Mouse (Mus musculus): ENCODE data around the gene Arsb.

Arsb gene

DNA sequence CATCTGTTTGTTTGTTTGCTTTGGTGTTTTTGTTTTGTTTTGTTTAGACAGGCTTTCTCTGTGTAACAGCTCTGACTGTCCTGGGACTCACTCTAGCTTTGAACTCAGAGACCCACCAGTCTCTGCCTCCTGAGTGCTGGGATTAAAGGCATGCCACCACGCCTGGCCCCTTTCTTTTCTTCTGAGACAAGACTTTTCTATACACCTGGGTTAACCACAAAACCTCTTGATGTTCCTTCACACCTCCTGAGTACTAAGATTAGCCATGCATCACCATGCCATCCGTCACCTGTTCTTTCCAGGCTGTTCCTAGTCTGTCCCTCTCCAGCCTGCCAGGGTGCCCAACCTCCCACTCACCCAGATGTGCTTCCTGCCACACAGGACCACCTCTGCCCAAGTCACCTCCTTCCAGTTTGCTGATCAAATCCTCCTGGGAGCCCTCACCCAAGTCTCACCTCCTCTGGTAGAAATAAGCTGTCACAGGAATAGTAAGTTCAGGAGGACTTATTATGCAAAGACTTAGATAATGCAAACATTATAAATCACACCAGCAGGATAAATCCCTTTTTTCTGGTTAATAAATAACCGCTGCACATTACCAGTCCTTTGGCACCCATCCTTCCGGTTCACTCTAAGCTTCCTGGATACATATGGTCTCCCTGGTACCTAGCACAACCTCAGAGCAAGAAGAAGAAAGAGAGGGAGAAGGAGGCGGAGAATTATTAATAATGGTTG is 150.6 kb downstream of the Arsb start:
- DNase-seq (ENCODE audit: low spot score in 2 of 2) = no peak

DNA sequence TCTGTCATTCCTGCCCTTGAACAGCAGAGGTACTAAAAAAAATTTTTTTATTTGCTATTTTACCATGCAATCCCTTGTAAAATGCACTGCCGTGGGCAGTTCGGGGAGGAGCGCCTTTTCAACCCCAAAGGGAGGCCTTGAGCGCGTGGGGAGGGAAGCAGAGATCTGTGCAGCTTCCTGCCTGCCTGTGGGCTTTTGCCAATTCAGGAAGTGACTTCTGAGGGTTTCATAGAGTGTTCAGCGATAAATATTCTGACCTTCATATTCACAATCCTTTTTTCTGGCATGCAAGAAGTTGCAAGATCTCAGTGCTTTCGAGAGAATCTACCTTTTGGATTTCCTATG is 151.1 kb downstream of the Arsb start:
- DNase-seq (ENCODE audit: low spot score in 2 of 2) = no peak

DNA sequence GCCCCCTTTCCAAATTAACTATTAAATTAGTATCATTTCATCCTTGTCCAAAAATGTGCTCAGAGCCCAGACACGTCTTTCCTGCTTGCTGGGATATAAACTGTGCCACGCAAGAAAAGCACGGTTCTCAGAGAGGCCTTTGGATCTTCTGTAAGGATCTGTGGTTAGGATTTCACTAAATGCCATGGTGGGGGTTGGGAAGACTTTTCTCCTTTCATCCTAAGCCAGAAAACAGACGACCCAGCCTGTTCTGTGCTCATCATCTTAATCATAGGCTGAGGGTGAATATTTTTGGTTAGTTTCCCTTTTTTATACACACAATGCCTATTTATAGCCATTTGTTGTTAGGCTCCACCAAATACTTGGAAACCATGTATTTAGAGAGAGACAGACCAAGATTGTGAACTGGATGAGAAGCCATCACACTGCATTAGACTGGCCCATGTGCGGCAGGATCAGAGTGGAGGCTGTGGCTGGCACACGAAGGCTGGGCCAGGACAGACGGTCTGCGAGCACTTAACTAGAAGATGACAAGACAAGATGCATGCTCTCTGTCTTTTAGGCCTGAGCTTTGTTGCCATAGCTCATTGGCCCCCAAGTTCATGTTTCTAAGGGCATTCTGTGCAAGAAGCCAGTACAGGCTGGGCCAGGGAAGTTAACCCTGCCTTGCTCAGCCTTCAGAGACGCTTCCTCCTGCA is 153.5 kb downstream of the Arsb start:
- DNase-seq (ENCODE audit: low spot score in 2 of 2) = no peak

DNA sequence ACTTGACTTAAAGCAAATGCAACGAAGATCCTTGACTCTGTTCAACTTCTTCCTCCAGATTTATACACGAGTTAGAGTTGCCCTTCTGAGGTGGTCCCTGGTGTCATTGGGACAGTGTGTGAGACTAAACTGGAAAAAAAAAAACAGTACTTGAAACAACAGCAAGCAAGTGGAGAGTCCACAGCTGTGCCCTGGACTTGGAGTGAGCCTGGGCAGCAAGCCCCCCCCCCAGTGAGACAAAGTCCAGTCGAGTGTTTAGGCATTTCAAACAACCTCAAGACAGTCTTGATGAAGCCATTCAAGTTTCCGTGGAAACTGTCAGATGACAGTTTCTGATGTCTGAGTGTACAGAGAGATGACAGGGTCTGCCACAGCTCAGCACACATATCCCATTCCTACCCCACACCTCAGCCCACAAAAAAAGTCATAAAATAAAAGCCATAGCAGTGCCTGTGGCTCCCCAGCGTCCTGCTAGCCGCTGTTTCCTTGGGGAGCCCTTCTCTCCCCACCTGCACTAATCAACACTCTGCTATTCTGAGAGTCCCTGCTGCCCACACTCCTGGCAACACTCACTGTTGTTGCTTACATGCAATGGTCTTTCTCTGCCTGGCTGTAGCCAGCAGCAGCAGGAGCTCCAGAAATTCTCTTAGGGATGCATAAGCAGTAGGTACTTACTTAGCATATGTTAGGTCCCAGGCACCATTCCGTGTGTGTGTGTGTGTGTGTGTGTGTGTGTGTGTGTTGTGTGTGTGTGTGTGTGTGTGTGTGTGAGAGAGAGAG is 159.3 kb downstream of the Arsb start:
- DNase-seq (ENCODE audit: low spot score in 2 of 2) = no peak

DNA sequence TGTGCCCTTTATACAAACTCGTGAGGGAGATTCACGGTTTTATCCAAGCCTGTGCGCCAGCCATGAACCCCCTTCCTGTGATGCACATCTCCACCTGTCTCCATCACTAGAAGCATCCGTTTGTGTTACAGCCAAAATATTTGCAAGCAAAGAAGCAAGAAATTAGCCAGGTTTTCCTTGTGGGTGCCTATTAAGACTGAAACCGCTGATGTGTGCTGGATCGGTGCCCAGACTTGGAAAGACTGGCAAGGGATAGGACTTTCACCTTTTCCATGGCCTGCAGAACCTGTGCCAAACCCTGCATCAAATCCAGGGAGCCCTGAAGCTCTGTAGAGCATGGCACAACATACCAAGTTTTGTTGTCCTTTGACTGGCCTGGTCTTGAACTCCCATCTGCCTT is 165.0 kb downstream of the Arsb start:
- peak; percentile 32 to 77 for DNase-seq (ENCODE audit: low spot score in 2 of 2)

DNA sequence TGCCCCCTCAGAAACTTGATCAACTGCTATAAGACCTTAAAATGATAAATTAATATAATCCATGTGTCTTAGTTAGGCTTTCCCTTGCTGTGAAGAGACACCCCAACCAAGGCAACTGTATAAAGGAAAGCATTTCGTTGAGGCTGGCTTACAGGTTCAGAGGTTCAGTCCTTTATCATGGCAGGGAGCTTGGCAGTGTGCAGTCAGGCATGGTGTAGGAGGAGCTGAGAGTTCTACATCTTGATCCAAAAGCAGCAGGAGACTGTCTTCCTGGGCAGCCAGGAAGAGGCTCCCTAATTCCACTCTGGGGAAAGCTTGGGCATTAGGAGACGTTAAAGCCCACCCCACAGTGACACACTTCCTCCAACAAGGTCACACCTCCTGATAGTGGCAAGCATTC is 166.7 kb downstream of the Arsb start:
- DNase-seq (ENCODE audit: low spot score in 2 of 2) = no peak

DNA sequence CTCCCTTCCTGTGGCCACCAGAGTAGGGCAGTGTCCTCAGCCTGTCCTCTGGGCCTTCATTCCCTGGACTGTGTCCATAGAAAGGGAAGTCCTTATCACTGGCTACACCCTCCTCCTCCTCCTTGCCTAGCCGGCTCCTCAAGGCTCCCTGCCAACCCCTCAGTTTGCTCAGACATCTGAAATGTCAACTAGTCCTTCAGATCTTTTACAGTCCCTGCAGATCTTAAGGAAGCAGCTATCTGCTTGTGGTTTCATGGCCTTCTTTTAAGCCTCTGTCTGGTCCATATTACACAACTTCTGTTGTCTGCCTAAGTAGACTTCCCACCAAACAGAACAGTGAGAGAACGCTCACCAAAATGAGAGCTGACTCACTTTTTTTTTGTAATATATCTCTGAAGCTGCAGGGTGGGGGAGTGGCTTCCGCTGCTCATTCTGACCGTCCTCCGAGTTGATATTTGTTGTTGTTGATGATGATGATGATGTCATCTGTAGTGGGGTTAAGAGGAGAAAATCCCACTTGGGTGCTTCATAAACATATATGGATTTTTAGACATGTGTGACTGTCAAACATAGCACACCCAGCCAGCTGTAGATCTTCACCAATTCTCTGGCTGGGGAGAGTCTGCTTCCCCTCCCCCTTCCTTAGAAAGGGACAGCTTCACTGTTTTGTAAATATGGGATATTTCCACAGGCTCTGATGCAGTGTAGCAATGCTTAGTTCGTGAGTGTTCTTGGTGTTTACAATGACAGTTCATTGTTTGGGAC is 168.1 kb downstream of the Arsb start:
- DNase-seq (ENCODE audit: low spot score in 2 of 2) = no peak

DNA sequence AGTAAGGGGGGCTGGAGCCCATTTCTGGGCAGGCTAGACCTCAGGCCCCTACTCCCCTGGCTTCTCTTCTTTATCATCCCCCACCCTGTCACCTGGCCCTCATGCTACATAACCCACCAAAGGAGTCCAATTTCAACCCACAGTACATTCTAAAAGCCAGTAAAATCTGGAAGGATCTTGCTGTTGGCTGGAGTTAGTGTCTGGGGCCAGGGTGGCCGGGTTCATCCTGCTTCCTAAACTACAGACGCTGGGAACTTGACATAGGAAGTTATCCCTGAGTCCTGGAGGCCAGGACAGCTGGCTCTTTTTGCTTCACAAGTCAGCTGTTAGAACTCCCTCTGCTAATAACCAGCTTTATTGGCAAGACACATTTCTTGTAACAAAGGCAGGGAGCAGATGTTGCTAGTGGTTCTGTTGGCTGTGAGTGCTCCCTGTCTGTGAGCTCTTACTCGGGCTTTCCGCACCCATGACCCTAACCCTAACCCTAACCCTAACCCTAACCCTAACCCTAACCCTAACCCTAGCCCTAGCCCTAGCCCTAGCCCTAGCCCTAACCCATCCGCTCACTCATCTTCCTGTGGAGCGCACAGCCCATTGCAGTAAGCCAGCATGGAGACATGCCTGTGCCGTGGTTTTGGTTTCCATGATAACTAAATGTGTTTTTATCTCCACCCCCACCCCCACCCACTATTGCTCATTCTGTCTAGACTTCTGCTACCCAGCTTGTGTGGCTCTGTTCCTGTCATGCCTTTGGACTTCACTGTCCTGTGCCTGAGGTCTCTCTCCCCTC is 169.5 kb downstream of the Arsb start:
- DNase-seq (ENCODE audit: low spot score in 2 of 2) = no peak

DNA sequence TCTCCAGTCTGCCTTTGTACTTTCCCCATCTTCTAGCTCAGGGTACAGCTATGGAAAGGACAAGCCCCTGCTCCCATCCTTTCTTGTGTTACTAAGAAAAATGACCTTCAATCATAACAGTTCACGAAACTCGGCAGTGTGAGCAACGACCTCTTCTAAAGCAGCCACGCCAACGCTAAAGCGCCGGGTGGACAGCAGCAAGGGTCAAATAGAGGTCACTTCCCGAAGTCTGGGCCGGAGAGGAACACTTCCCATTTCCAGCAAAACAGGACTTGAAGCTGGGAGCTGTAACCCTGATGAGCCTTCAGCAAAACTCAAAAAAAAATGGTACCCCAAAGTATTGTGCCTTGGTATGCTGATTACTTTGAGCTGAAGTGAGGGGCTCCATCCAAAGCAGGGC is 179.6 kb downstream of the Arsb start:
- DNase-seq (ENCODE audit: low spot score in 2 of 2) = no peak

DNA sequence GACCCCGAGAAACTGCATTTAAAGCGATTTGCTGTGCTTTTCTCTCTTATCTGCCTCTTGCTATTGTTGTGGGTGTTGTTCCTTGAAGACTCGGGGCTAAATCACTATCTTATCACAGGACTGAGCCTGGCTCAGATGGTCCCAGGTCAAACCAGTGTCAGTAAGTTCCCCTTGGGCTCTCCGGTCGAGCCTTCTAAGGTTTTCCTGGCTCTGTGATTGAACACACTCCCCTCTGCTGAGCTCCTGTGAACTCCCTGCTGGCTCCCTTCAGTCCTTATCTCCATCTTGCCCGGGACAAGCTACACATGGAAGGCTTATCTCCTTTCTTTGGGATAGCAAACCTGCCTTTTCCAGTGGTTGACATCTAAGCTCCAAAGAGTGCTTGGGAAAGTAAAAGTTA is 180.1 kb downstream of the Arsb start:
- no peak for DNase-seq (ENCODE audit: low spot score in 2 of 2)

DNA sequence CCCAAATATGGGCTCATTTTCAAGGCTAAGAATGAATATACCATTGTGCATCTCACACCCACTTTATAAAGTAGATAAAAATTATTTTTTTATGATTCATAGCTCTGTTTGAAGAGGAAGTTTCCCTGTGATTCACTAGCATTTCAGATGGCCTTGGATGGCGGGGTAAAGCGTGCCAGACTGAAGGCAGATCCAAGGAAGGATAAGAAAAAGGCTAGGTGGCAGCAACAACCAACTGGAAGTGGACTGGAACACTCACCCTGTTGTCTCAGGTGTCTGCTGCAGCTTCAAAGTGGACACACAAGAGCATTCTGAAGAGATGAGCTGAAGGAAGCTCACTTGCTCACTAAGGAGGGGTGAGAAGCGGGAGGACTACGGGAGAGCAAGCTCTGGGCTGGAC is 181.0 kb downstream of the Arsb start:
- DNase-seq (ENCODE audit: low spot score in 2 of 2) = no peak

DNA sequence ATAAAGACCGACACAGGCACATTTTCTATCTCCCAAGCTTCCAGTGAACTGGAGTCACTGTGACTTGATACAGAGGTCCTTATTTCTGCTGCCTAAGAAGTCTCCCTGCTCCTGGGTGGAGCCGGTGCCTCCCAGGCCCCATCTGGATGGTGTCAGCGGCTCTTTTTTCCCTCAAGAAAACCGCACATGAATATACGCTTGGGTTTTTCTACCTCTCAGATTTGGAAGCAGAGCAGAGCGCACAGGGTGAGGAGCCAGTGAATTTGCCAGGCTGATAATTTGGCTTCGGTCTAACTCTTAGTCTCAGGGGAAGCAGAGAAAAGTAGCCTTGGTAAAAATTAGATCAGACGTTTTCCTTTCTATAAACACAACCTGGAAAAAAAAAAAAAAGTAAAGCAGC is 186.5 kb downstream of the Arsb start:
- no peak for DNase-seq (ENCODE audit: low spot score in 2 of 2)

DNA sequence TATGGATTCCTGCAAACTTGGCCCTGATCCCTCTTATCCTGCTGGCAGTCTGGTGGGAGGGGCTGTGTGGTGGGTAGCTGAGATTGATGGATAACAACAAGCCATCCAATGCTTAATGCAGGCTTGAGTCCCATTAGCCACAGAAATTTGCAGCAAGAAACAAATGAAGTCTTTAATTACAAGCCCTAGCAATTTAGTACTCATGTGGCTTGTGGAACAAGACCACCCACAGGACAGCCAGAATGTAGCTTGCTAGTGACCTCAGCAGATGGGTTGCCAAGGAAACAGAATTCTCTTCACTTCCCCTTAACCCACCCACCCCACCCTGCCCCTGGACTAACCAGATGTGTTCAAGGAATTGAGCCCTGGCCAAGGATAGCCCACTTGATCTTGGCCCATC is 194.8 kb downstream of the Arsb start:
- DNase-seq (ENCODE audit: low spot score in 2 of 2) = no peak

DNA sequence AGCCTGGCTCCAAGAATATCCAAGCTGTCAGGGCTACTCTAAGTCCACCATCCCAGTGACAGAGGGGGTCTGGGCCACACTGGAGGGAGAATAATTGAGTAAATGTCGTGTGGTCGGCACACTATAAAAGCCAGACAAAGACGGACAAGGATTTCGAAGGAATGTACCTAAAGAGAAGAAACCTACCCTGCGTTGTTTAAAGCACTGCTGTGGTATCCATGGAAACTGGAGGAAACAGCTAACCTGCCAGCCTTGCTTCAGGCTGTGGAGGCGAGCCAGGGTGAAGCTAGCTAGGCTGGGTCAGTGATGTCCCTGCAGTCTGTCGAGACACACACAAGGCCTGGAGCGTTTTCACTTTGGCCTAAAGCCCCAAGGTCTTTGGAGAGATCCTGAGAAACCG is 195.7 kb downstream of the Arsb start:
- DNase-seq (ENCODE audit: low spot score in 2 of 2) = peak in 1 of 2 experiments; percentile 24

DNA sequence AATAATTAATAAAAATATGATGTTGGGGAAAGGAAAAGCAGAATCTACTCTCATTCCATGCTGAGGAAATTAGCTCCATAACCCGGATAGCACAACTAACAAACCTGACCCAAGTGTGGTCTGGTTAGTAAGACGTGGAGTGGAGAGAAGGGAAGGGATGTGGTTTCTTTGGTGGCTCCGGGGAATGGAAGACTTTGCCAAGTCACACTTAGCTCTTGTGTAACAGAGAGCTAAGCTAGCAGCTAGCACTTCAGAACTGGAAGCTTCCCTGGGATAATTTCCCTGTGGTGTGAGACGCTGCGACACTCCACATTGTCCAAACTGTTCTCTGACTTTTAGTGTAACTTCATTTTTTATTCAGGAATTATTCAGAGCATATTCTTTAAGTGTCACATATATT is 198.7 kb downstream of the Arsb start:
- DNase-seq (ENCODE audit: low spot score in 2 of 2) = no peak

DNA sequence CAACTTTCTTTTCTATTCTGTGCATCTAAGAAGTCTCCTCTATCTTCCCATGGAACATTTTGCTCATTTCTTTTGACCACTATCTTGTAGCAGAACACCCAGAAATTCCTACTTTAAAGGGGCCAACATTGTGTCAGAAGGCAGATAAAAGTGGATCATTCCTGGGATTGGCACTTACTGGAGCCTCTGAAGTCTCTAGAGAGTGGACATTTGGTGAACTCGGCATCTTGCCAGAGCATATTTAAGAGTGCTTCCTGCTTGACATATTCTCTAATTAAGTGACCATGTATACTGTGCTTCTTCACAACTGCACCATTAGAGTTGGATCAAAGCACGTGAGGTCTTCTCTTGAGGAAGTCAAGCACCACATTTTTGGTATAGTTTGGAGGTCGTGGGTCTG is 201.0 kb downstream of the Arsb start:
- no peak for DNase-seq (ENCODE audit: low spot score in 2 of 2)

DNA sequence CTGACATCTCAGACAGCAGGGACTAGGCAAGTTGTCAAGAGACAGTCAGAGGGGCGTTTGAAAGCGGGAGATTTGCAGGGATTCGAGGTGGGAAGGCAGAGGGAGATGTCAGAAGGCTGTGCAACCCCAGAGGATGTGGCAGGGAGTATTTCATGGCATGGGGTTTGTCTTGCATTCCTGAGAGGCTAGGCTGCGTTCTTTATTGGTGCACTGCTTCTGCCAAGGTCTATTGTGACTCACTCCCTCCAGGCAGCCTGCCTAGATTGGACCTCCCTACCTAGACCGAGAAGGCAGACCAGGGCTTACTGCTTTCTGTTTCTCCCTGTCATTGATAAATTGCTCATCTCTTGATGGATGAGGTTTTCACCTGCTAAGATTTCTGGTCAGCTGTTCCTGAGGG is 204.2 kb downstream of the Arsb start:
- DNase-seq (ENCODE audit: low spot score in 2 of 2) = no peak

DNA sequence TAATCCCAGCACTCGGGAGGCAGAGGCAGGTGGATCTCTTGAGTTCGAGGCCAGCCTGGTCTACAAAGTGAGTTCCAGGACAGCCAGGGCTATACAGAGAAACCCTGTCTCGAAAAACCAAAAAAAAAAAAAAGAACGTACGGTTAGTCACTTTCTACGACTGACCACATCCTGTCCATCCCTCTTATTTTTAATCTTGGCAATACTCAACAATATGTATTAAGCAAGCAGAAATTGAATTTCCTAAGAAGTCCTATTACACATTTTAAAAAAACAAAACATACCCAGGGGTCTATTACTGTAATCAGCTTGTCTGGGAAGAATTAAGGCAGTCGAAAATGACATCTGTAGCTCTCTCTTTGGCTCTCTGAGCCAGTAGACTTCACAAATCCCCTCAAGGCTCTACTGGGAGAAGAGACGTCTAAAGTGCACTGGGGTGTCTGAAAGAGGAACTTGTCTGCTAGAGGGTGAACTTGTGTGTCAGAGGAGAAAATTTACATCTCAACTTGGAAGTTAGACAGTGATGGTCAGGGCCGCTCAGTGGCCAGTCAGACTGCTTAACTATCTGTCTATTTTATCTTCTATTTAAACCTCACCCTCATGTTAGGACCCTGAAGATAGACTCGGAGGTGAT is 205.6 kb downstream of the Arsb start:
- DNase-seq (ENCODE audit: low spot score in 2 of 2) = no peak

DNA sequence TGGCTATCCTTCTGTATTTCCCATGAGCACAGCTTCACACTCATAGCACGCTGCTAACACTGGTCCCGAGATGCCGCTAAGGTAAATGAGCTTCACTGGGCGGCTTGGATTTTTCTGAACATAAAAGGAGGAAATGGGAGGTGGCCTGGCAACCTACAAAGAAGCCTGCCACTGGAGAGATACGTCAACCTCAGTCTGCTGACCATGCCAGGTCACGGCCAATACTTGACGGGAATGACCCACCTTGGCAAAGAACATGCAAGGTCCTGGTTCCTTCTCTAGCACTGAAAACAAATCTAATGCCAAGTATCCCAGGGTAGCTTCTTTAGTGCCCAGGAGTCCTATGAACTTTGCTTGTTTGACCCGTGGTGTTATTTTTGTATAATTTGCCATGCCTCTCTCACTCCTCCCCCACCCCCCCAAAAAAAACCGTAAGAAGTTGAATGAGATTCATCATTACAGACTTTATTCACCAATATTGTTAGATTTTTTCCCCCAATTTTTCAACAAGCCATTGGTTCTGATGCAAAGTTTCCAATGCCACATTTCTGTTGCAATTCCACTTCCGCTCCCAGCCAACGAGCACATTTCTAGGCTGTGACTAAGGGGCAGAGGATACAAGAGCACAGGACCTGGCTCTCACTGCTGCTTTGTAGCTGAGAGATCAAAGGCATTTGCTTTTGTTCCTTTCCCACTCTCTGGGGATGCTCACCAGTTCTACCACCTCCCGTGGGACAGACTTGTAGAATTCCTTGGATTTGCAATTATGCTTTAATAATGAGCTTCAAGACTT is 207.5 kb downstream of the Arsb start:
- no peak for DNase-seq (ENCODE audit: low spot score in 2 of 2)

DNA sequence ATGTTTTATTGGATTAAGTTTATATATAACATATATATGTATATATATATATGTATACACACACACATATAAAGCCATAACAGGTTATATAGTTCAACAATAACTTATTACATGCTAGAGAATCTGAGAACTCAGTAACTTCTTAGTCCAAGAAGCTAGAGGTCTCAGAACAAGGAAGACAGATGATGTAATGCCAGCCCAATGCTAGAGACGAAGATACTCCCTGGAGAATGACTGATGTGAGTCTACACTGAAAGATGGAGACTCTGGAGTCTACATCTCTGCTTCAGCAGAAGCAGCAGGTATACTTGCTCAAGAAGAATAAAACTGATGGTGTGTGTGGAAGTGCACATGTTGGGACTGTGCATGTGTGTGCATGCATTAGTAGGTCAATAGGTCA is 208.3 kb downstream of the Arsb start:
- no peak for DNase-seq (ENCODE audit: low spot score in 2 of 2)
